Mouse (Mus musculus): ENCODE measurements at regions not wholly inside any gene's neighbourhood (a gene's known extent, or its start where the extent isn't known, plus 50 kb on each side); places are given as distances from the start of the nearest gene placed in this dataset.

- no peak for TF ChIP-seq CTCF (IDR thresholded peaks at IDR 0.05; ENCODE audit: extremely low read depth, insufficient read length, insufficient replicate concordance, low read depth, low read length)
- peak; percentile 37; the same call in 1 of the 2 replicates for TF ChIP-seq POLR2A (IDR thresholded peaks at IDR 0.05; ENCODE audit: low read depth, low read length)
Measured at GRCm38 (mm10) chr8:126829376-126830241, 116.0 kb downstream of the Tomm20 start.

Measured in small intestine, adult 2 months (tissue).